13 mouse cellular contexts compared by ENCODE assay signal in genomic region chr1:83505386-83505785, GRCm38 (mm10).
DNase-seq lines count a peak whose midpoint lies in the region; ATAC-seq and TF ChIP-seq lines count a peak whose summit lies in the region.
"Had no signal": no experiment of that assay in that cellular context is flagged by ENCODE, and none has a peak within 500 bp of the region (broad histone marks: within the 10 kb centered on the region; RNA-seq: fewer than 3 reads in every experiment).

No protein-coding gene starts in this region.

- no peaks in the 10 kb centered on the region for H3K36me3 ChIP-seq in heart, postnatal 0 days (replicated peaks; ENCODE audit: control insufficient read depth, insufficient read depth, low read length)
- no peaks in the 10 kb centered on the region for H3K36me3 ChIP-seq in heart, embryonic 11.5 days (ENCODE audit: control insufficient read depth, insufficient read depth, low read length)
- H3K36me3 ChIP-seq: embryonic facial prominence, embryonic 13.5 days; heart, embryonic 15.5 days; midbrain, embryonic 10.5 days had no signal

- no peaks in the 10 kb centered on the region for H3K9me3 ChIP-seq in heart, postnatal 0 days (replicated peaks; ENCODE audit: control insufficient read depth, low read length)
- H3K9me3 ChIP-seq in heart, embryonic 11.5 days (replicated peaks; ENCODE audit: control insufficient read depth, low read length), result no peaks in the 10 kb centered on the region
- H3K9me3 ChIP-seq: embryonic facial prominence, embryonic 13.5 days; heart, embryonic 15.5 days; midbrain, embryonic 10.5 days had no signal

- DNase-seq in heart, postnatal 0 days (ENCODE audit: low spot score), result peak; percentile 63
- DNase-seq in brain, adult 2 months (ENCODE audit: low read depth, low spot score), result peak; percentile 99
- peak; percentile 94 for DNase-seq in cerebellum, adult 11-12 months
- DNase-seq in layer of hippocampus, adult 8-10 months (ENCODE audit: low spot score in 2 of 2), result peak; percentile 18 to 23
- no peak for DNase-seq in spleen, postnatal 36 days (ENCODE audit: low spot score in 2 of 2)
- no peak for DNase-seq in lung, postnatal 14 days
- DNase-seq: lung, embryonic 14.5 days had no signal

- no peak overlapping the region for H3K4me3 ChIP-seq in heart, postnatal 0 days (ENCODE audit: low read depth, low read length)
- H3K4me3 ChIP-seq in heart, embryonic 11.5 days (ENCODE audit: low read depth, low read length), result no peak overlapping the region
- H3K4me3 ChIP-seq: embryonic facial prominence, embryonic 13.5 days; heart, embryonic 15.5 days; midbrain, embryonic 10.5 days had no signal

- no peak overlapping the region for H3K27ac ChIP-seq in heart, postnatal 0 days (ENCODE audit: low read depth)
- H3K27ac ChIP-seq in heart, embryonic 11.5 days (ENCODE audit: low read depth, low read length), result no peak overlapping the region
- H3K27ac ChIP-seq: embryonic facial prominence, embryonic 13.5 days; heart, embryonic 15.5 days; midbrain, embryonic 10.5 days had no signal

- H3K27me3 ChIP-seq in heart, postnatal 0 days (ENCODE audit: control insufficient read depth, insufficient read depth, low read length), result no peaks in the 10 kb centered on the region
- no peaks in the 10 kb centered on the region for H3K27me3 ChIP-seq in heart, embryonic 11.5 days (ENCODE audit: control insufficient read depth, insufficient read depth, low read length)
- H3K27me3 ChIP-seq: embryonic facial prominence, embryonic 13.5 days; heart, embryonic 15.5 days had no signal

- WGBS in heart, postnatal 0 days, result 29% methylated on average over 2 of the region's 2 CpGs
- 29% methylated on average over 2 of the region's 2 CpGs for WGBS in heart, embryonic 11.5 days (ENCODE audit: insufficient replicate concordance)

- H3K4me1 ChIP-seq in heart, postnatal 0 days (ENCODE audit: control insufficient read depth, insufficient read depth), result no peaks in the 10 kb centered on the region
- no peaks in the 10 kb centered on the region for H3K4me1 ChIP-seq in heart, embryonic 11.5 days (ENCODE audit: control insufficient read depth, insufficient read depth, low read length)
- H3K4me1 ChIP-seq: embryonic facial prominence, embryonic 13.5 days; heart, embryonic 15.5 days; midbrain, embryonic 10.5 days had no signal

- no peak overlapping the region for H3K9ac ChIP-seq in heart, postnatal 0 days (replicated peaks; ENCODE audit: low read depth, low read length)
- H3K9ac ChIP-seq in heart, embryonic 11.5 days (ENCODE audit: low read depth, low read length), result no peak overlapping the region
- H3K9ac ChIP-seq: embryonic facial prominence, embryonic 13.5 days; heart, embryonic 15.5 days; lung, embryonic 14.5 days had no signal

- H3K4me2 ChIP-seq in heart, postnatal 0 days (ENCODE audit: low read depth, low read length), result no peak overlapping the region
- H3K4me2 ChIP-seq in heart, embryonic 11.5 days, result no peak overlapping the region
- H3K4me2 ChIP-seq: embryonic facial prominence, embryonic 13.5 days; heart, embryonic 15.5 days; lung, embryonic 14.5 days had no signal

- ATAC-seq in heart, postnatal 0 days (ENCODE audit: insufficient read depth, low read depth), result no peak
- no peak for ATAC-seq in heart, embryonic 11.5 days (replicated peaks; ENCODE audit: insufficient number of reproducible peaks, low FRiP score, low TSS enrichment)
- ATAC-seq: intestine, postnatal 0 days; Patski had no signal

- TF ChIP-seq EP300 in heart, postnatal 0 days (IDR thresholded peaks at IDR 0.05; ENCODE audit: low read depth), result no peak

- no peak for TF ChIP-seq CTCF in heart, postnatal 0 days (IDR thresholded peaks at IDR 0.05; ENCODE audit: low read depth)

Comparison
In these comparisons a context has a peak if more than half of its experiments do, and no peak if none do; other contexts are left out.
1. DNase-seq: peak in heart, postnatal 0 days (single experiment), brain, adult 2 months (single experiment), cerebellum, adult 11-12 months (single experiment) and layer of hippocampus, adult 8-10 months (2 of 2); none in spleen, postnatal 36 days (0 of 2) and lung, postnatal 14 days (single experiment).